Mouse (Mus musculus): ENCODE data around the gene Ccdc73. TPM values are rescaled to one million over a fixed set of nuclear protein-coding genes. Genes with fewer than 3 reads are reported as not detected.

Gene Ccdc73
- polyA plus RNA-seq, 1 experiment from 2014 or later = 5.3 TPM

DNA sequence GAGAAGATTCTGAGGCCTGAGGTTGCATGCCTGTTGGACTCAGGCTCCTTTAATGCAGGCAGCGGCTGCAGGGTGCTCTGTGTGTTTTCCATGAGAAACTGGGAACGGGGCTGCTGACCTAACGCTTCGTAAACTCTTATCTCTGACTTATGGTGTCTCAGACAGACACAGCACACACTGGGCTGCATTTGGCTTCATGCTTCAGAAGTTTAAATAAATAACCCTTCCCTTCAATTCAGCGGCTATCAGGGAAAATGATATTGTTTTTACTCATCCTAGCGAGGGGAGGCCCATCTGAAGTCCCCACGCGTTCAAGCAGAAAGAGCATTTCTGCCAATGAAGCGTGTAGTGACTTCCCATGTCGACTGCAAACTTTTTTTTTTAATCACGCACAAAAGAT is 168.4 kb downstream of the Ccdc73 start:
- Histone ChIP-seq H3K27me3 (no peaks in the 10 kb centered on the region), H3K4me1 (no peaks in the 10 kb centered on the region), H3K4me3 (no peak overlapping the region), H3K9me3 (no peaks in the 10 kb centered on the region), H3K36me3 (no peaks in the 10 kb centered on the region), H3K4me2 (no peak overlapping the region), H3K9ac (no peak overlapping the region), H3K27ac (no peak overlapping the region)
- ATAC-seq (ENCODE audit: borderline replicate concordance, extremely low read depth, low FRiP score, low TSS enrichment) = no peak
- 37% methylated on average over 11 of the region's 11 CpGs for WGBS

DNA sequence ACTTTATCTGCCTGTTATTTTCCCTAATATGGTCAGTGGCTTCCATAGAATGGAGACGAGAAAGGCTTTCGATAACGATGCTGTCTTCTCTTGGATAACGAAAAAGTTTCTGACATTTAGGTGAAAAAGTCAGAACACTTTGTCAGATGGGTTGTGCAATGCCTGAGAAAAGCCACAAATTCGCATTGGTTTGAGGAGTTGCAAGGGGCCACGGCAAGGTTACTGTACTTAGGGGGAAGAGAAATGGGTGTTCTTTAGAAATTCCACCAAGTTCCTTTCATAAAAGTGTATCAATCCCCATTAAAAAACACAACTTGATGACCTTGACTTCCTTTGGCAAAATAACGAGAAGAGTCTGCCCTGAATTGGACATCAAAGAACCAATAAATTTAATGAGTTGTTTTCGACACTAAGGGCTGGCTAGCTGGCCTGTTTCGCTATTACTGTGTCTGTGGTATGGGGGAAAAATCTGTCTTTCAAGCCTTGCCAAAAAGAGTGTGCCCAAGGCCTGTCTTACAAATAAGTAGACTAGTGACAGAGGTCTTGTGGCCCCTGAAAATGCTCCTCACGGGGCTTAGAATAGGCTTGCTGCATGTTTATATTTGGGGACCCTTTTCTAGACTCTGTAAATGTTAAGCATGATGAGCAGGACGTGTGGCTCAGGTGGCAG is 168.9 kb downstream of the Ccdc73 start:
- no peaks in the 10 kb centered on the region for H3K9me3 ChIP-seq
- WGBS = 50% methylated on average over 11 of the region's 11 CpGs
- no peak for ATAC-seq (ENCODE audit: borderline replicate concordance, extremely low read depth, low FRiP score, low TSS enrichment)
- no peak overlapping the region for H3K4me3 ChIP-seq
- H3K4me2 ChIP-seq = no peak overlapping the region
- no peak overlapping the region for H3K9ac ChIP-seq
- H3K27ac ChIP-seq = no peak overlapping the region
- H3K27me3 ChIP-seq = no peaks in the 10 kb centered on the region
- no peaks in the 10 kb centered on the region for H3K36me3 ChIP-seq
- no peaks in the 10 kb centered on the region for H3K4me1 ChIP-seq

DNA sequence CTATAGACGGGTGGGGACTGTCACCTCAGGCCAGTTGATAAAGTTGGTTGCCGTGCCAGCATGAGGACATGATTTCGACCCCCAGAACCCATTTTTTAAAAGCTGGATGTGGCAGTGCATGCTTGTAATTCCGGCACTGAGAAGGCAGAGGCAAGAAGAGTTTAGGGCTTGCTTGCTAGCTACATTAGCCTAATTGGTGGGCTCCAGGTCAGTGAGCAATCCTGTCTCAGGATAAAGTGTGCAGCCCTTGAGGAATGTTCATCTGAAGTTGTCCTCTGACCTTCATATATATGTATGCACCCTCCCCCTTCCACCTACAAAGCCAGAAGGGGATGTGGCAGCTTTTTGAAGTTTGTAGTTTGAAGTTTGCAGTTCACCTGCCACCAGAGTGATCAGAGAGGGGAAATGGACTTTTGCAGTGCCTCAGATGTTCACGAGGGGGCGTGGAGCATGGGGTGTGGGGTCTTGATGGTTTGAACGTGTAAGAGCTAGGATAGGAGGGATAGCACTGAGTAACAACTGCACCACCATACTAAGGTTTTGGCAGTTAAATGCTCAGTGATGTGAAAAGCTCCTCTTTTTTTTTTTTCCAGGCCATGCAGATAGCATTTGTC is 170.5 kb downstream of the Ccdc73 start:
- no peak for ATAC-seq (ENCODE audit: borderline replicate concordance, extremely low read depth, low FRiP score, low TSS enrichment)
- Histone ChIP-seq H3K4me2 (no peak overlapping the region), H3K4me1 (no peaks in the 10 kb centered on the region), H3K9me3 (no peaks in the 10 kb centered on the region), H3K36me3 (no peaks in the 10 kb centered on the region), H3K27me3 (no peaks in the 10 kb centered on the region), H3K4me3 (no peak overlapping the region), H3K9ac (no peak overlapping the region), H3K27ac (no peak overlapping the region)
- WGBS = 73% methylated on average over 7 of the region's 7 CpGs

DNA sequence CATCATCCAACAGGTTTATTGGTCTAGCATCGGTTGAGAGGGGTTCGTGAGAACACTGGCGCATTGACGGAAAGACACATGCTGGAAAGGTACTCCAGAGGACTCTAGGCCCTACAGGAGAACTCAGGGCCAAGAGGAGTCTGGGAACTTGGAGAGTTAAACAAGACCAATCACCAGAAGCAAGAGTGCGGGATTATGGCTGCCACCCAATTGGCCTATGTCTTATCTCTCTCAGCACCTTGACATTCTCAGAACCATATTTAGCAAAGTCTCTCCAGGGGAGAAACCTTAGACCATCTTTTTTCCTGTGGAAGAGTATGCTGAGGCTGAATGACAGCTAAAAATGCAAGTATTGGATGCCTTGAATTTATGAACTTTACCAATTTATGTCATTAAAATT is 171.3 kb downstream of the Ccdc73 start:
- WGBS = 96% methylated on average over 5 of the region's 5 CpGs
- Histone ChIP-seq H3K4me1 (no peaks in the 10 kb centered on the region), H3K27ac (no peak overlapping the region), H3K36me3 (no peaks in the 10 kb centered on the region), H3K4me2 (no peak overlapping the region), H3K9ac (no peak overlapping the region), H3K4me3 (no peak overlapping the region), H3K9me3 (no peaks in the 10 kb centered on the region), H3K27me3 (no peaks in the 10 kb centered on the region)
- no peak for ATAC-seq (ENCODE audit: borderline replicate concordance, extremely low read depth, low FRiP score, low TSS enrichment)

DNA sequence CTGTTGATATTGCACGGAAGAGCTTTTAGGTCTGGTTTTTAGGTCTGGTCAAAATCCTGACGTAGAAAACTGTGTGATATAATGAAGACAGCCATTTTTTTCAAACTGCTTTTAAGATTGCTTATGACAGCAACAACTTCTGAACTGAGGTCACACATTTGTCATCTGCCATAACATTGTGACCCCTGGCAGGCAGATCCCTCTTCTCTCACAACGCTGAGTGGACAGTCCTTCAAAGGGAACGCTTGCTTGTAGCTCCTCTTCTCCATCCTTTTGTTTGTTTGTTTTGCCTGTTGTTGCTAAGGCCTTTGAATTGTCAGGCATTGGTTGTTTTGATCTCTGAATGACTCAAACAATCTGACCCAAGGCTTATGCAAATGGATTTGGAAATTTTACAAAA is 173.3 kb downstream of the Ccdc73 start:
- Histone ChIP-seq H3K36me3 (no peaks in the 10 kb centered on the region), H3K27me3 (no peaks in the 10 kb centered on the region), H3K9ac (no peak overlapping the region), H3K9me3 (no peaks in the 10 kb centered on the region), H3K27ac (no peak overlapping the region), H3K4me1 (no peaks in the 10 kb centered on the region), H3K4me3 (no peak overlapping the region), H3K4me2 (no peak overlapping the region)
- no peak for ATAC-seq (ENCODE audit: borderline replicate concordance, extremely low read depth, low FRiP score, low TSS enrichment)
- WGBS = 52% methylated on average over 4 of the region's 4 CpGs

DNA sequence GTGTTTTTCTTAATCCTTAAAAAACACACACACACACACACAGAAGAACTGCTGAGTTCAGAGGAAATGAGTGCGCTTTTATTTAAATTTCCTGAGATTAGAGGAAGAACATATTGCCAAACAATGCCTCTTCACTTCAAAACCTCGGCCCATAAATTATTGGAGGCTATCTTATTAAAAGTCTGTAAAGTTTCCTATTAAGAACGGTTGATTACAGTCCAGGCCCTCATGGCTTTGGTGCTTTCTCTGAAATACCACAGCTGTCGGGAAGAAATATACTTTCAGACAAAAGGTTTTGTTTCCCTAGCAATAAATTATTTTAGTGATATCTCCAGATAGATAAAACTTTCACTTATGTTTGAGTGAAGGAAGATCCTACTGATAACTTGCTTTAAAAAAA is 175.5 kb downstream of the Ccdc73 start:
- Histone ChIP-seq H3K4me2 (no peak overlapping the region), H3K27ac (no peak overlapping the region), H3K27me3 (no peaks in the 10 kb centered on the region), H3K9ac (no peak overlapping the region), H3K9me3 (no peaks in the 10 kb centered on the region), H3K4me1 (no peaks in the 10 kb centered on the region), H3K36me3 (no peaks in the 10 kb centered on the region), H3K4me3 (no peak overlapping the region)
- ATAC-seq (ENCODE audit: borderline replicate concordance, extremely low read depth, low FRiP score, low TSS enrichment) = no peak
- WGBS = 37% methylated on average over 4 of the region's 4 CpGs

DNA sequence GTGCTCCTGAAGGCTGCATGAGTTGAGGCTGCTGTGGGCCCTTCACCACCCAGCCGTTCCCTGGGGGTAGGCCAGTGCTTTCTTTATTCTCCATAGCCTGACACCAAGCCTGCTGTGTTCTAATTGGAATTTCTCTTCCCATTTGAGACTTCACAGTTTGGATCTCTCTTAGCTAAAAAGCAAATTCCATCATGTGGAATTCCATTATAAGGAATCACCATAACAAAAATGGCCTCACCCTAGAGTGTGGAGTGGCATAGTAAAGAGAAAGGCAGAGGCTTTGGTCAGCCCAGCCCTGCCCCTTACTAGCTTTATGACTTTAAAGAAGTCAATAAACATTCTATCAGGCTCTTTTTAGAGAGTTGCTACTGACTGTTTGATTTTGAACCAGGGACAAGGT is 180.7 kb downstream of the Ccdc73 start:
- ATAC-seq (ENCODE audit: borderline replicate concordance, extremely low read depth, low FRiP score, low TSS enrichment) = no peak
- no peak overlapping the region for H3K4me3 ChIP-seq
- no peaks in the 10 kb centered on the region for H3K9me3 ChIP-seq
- no peak overlapping the region for H3K4me2 ChIP-seq
- H3K4me1 ChIP-seq = no peaks in the 10 kb centered on the region
- WGBS = 52% methylated on average over 1 of the region's 1 CpGs
- no peaks in the 10 kb centered on the region for H3K36me3 ChIP-seq
- H3K9ac ChIP-seq = no peak overlapping the region
- H3K27me3 ChIP-seq = no peaks in the 10 kb centered on the region
- no peak overlapping the region for H3K27ac ChIP-seq

DNA sequence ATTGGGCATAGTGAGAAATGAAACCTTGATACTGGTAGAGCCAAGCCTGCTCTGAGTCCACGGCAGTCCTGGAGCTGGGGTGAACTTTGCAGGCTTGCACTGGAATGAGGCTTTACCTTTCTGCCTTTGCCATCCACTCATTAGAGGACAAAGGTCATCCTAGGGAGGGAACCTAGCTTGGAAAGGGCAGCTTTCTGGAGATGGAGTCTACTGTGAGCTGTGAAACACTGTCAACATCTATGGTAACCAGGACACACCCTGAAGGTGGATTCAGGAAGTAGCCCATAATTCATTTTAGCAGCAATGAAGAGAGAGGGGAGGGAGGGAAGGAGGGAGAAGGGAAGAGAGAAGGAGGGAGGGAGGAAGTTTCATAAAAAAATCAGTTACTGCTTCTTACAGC is 187.9 kb downstream of the Ccdc73 start:
- Histone ChIP-seq H3K27me3 (no peaks in the 10 kb centered on the region), H3K4me3 (no peak overlapping the region), H3K9ac (no peak overlapping the region), H3K27ac (no peak overlapping the region), H3K4me2 (no peak overlapping the region), H3K4me1 (no peaks in the 10 kb centered on the region), H3K36me3 (no peaks in the 10 kb centered on the region), H3K9me3 (no peaks in the 10 kb centered on the region)
- 53% methylated on average over 1 of the region's 1 CpGs for WGBS
- no peak for ATAC-seq (ENCODE audit: borderline replicate concordance, extremely low read depth, low FRiP score, low TSS enrichment)

DNA sequence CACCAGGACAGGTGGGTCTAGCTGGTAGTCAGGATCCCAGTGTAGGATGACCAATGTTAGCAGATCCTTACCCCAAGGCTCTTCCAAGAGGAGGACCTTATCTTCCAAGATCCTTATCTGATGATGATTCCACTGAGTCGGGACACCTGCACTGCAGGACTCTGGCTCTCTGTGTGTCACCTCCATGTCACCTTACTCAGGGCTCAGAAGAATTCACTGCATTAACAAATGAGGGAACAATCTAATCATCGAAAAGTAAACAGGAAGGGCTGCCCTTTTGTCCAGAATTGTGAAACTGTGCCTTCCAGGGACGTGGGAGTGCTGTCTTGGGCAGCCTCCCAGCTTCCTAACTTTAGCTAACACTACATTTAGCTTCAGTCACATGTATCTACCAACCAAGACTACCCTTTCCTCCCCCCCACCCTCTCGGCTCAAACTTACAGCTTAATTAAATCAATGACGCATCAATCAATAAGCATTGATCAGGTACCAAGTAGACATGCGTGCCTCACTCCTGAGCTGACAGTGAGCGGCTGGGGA is 191.0 kb downstream of the Ccdc73 start:
- H3K9ac ChIP-seq = no peak overlapping the region
- WGBS = 43% methylated on average over 7 of the region's 7 CpGs
- no peaks in the 10 kb centered on the region for H3K9me3 ChIP-seq
- H3K27me3 ChIP-seq = no peaks in the 10 kb centered on the region
- H3K27ac ChIP-seq = no peak overlapping the region
- H3K4me1 ChIP-seq = no peaks in the 10 kb centered on the region
- no peak overlapping the region for H3K4me2 ChIP-seq
- no peak for ATAC-seq (ENCODE audit: borderline replicate concordance, extremely low read depth, low FRiP score, low TSS enrichment)
- H3K36me3 ChIP-seq = no peaks in the 10 kb centered on the region
- no peak overlapping the region for H3K4me3 ChIP-seq

DNA sequence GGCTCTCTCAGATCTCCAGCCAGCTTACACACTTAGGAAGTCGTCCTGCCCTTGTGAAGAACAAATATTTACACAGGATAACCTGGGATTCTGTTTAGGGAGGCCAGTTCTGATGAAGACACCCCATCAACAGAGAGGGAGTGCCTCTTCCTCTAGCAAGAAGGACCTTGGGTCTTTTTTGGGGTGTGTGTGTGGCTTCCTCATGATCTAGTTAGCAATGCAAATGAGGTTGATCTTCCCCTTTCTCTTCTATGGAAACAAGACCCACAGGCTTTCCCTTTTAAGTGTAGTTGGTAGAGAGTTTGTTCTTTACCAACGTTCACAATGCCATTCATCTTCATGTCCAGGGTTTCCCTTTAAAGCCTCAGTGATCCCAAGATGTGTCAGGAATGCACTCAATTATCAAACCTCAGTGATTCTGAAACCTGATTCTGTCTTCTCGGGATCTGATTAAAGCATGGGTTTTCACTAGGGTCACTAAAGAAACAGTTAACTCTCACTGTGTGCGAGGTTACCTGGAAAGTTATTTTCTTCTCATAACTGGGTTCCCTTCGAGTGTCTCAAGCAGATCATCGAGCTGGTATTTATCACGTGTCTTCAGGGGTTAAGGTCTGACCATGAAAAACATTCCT is 195.3 kb downstream of the Ccdc73 start:
- no peak overlapping the region for H3K9ac ChIP-seq
- no peak overlapping the region for H3K27ac ChIP-seq
- no peaks in the 10 kb centered on the region for H3K27me3 ChIP-seq
- ATAC-seq (ENCODE audit: borderline replicate concordance, extremely low read depth, low FRiP score, low TSS enrichment) = no peak
- no peak overlapping the region for H3K4me2 ChIP-seq
- H3K36me3 ChIP-seq = no peaks in the 10 kb centered on the region
- no peak overlapping the region for H3K4me3 ChIP-seq
- H3K4me1 ChIP-seq = no peaks in the 10 kb centered on the region
- H3K9me3 ChIP-seq = no peaks in the 10 kb centered on the region
- 43% methylated on average over 7 of the region's 7 CpGs for WGBS

Data from lung, embryonic 15.5 days (tissue).